In the genomic region with DNA sequence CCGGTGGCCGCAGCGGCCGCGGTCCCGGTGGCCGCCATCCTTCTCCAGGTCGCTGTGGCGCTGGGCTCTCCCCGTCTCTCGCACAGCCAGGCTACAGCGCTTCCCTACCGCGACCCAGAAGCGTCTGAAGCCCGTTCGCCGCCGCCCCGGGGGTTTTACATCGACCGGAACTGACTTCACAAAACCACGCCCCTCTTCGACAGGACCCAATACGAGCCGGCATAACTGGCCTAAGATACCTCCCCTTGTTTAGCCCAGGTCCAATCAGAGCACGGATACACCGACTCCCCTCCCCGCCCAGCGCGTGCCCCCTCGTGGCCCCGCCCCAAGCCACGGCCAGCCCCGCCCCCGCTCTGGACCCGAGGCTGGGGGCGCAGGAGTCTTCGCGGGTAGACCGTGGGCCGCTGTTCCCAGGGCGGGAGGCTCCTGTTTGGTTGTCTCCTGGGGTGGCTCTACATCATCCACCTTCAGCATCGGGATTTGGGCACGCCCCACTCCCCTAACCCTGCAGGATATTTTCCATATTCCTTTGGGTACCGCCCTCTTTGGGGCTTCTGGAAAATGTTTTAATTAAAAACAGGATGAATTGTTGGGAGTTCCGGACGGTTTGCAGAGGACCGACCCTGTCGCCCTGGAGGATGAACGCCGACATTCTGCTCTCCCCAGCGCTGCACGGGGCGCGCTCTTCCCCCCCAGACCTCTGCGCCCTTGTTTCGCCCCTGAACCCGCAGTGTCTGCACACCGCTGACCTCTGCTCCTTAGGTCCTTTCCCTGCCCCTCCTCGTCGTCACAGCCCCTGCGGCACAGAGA, we compare ENCODE assay signal across 8 mouse cellular contexts. TPM values are rescaled to one million over a fixed set of nuclear protein-coding genes. Genes with fewer than 3 reads are reported as not detected.
A peak's percentile ranks its signal among the peaks of the same experiment; 100 is the strongest.
DNase-seq lines count a peak whose midpoint lies in the region; ATAC-seq and TF ChIP-seq lines count a peak whose summit lies in the region.

A gene (minus strand): TSS at position 126 of the 810 bp plus-strand sequence.

- TF ChIP-seq POLR2A in testis, adult 2 months (IDR thresholded peaks at IDR 0.05; ENCODE audit: control insufficient read depth, low read depth, low read length) = peak; percentile 97

- peaks cover 28% of the 10 kb centered on the region for H3K4me1 ChIP-seq in E14TG2a.4 (replicated peaks; ENCODE audit: low read depth, low read length)
- H3K4me1 ChIP-seq in forebrain, embryonic 12.5 days = peaks cover 28% of the 10 kb centered on the region
- H3K4me1 ChIP-seq in heart, postnatal 0 days (ENCODE audit: control insufficient read depth, insufficient read depth) = peaks cover 7% of the 10 kb centered on the region
- H3K4me1 ChIP-seq in liver, embryonic 16.5 days (ENCODE audit: control insufficient read depth, low read depth, low read length) = peaks cover 26% of the 10 kb centered on the region
- H3K4me1 ChIP-seq in neural tube, embryonic 13.5 days (replicated peaks) = peaks cover 44% of the 10 kb centered on the region
- H3K4me1 ChIP-seq in testis, adult 2 months (ENCODE audit: control insufficient read depth, insufficient read depth, low read length) = peaks cover 3% of the 10 kb centered on the region

- TF ChIP-seq CTCF in E14TG2a.4 (conservative IDR thresholded peaks at IDR 0.05; ENCODE audit: low read length) = no peak
- no peak for TF ChIP-seq CTCF in heart, postnatal 0 days (IDR thresholded peaks at IDR 0.05; ENCODE audit: low read depth)
- TF ChIP-seq CTCF in testis, adult 2 months (IDR thresholded peaks at IDR 0.05; ENCODE audit: control insufficient read depth, insufficient read depth, insufficient replicate concordance, low read depth, low read length) = peak; percentile 1; the same call in 1 of the 2 replicates

- H3K4me2 ChIP-seq in forebrain, embryonic 12.5 days = peak within 1 kb of the TSS; percentile 87
- H3K4me2 ChIP-seq in heart, postnatal 0 days (ENCODE audit: low read depth, low read length) = peak within 1 kb of the TSS; percentile 90
- H3K4me2 ChIP-seq in liver, embryonic 16.5 days (ENCODE audit: low read depth, low read length) = peak within 1 kb of the TSS; percentile 64
- peak within 1 kb of the TSS; percentile 88 for H3K4me2 ChIP-seq in neural tube, embryonic 13.5 days

- H3K9ac ChIP-seq in forebrain, embryonic 12.5 days = peak within 1 kb of the TSS; percentile 95
- H3K9ac ChIP-seq in heart, postnatal 0 days (replicated peaks; ENCODE audit: low read depth, low read length) = peak within 1 kb of the TSS; percentile 88
- H3K9ac ChIP-seq in liver, embryonic 16.5 days (ENCODE audit: low read depth, low read length) = peak within 1 kb of the TSS; percentile 93
- H3K9ac ChIP-seq in neural tube, embryonic 13.5 days = peak within 1 kb of the TSS; percentile 97

- H3K36me3 ChIP-seq in E14TG2a.4 (ENCODE audit: insufficient read depth, low read length) = peaks cover 4% of the 10 kb centered on the region; the same call in 1 of the 2 replicates
- no peaks in the 10 kb centered on the region for H3K36me3 ChIP-seq in forebrain, embryonic 12.5 days (replicated peaks)
- H3K36me3 ChIP-seq in heart, postnatal 0 days (replicated peaks; ENCODE audit: control insufficient read depth, insufficient read depth, low read length) = no peaks in the 10 kb centered on the region
- H3K36me3 ChIP-seq in liver, embryonic 16.5 days (ENCODE audit: control insufficient read depth, insufficient read depth) = no peaks in the 10 kb centered on the region
- no peaks in the 10 kb centered on the region for H3K36me3 ChIP-seq in neural tube, embryonic 13.5 days
- H3K36me3 ChIP-seq in testis, adult 2 months (ENCODE audit: control insufficient read depth, insufficient read depth, low read length) = no peaks in the 10 kb centered on the region

- no peaks in the 10 kb centered on the region for H3K9me3 ChIP-seq in E14TG2a.4 (ENCODE audit: low read length)
- no peaks in the 10 kb centered on the region for H3K9me3 ChIP-seq in forebrain, embryonic 12.5 days
- H3K9me3 ChIP-seq in heart, postnatal 0 days (replicated peaks; ENCODE audit: control insufficient read depth, low read length) = no peaks in the 10 kb centered on the region
- H3K9me3 ChIP-seq in liver, embryonic 16.5 days (replicated peaks; ENCODE audit: control insufficient read depth, low read length) = no peaks in the 10 kb centered on the region
- H3K9me3 ChIP-seq in neural tube, embryonic 13.5 days = no peaks in the 10 kb centered on the region

- WGBS in forebrain, embryonic 12.5 days = under 1% methylated on average over 56 of the region's 63 CpGs
- under 1% methylated on average over 59 of the region's 63 CpGs for WGBS in heart, postnatal 0 days
- WGBS in liver, embryonic 16.5 days (ENCODE audit: insufficient replicate concordance) = 2% methylated on average over 63 of the region's 63 CpGs
- WGBS in neural tube, embryonic 13.5 days = under 1% methylated on average over 59 of the region's 63 CpGs

- H3K27ac ChIP-seq in forebrain, embryonic 12.5 days = peak within 1 kb of the TSS; percentile 96
- H3K27ac ChIP-seq in heart, postnatal 0 days (ENCODE audit: low read depth) = peak within 1 kb of the TSS; percentile 90
- H3K27ac ChIP-seq in liver, embryonic 16.5 days (ENCODE audit: low read length) = peak within 1 kb of the TSS; percentile 89
- peak within 1 kb of the TSS; percentile 98 for H3K27ac ChIP-seq in neural tube, embryonic 13.5 days (replicated peaks)
- H3K27ac ChIP-seq in testis, adult 2 months (ENCODE audit: control insufficient read depth, insufficient read depth, low read depth, low read length) = peak within 1 kb of the TSS; percentile 92

- DNase-seq in c-Kit-positive CD71-positive TER-119-positive erythroid progenitor cells, embryonic 14.5 days (ENCODE audit: low spot score) = peak; percentile 97
- peak; percentile 99 for DNase-seq in heart, postnatal 0 days (ENCODE audit: low spot score)
- peak; percentile 98 for DNase-seq in kidney, postnatal 4 days

- TF ChIP-seq EP300 in heart, postnatal 0 days (IDR thresholded peaks at IDR 0.05; ENCODE audit: low read depth) = 0 out of 2 replicates have a peak, but pooled peaks have one; percentile 24

- H3K27me3 ChIP-seq in E14TG2a.4 (ENCODE audit: insufficient read depth, low read length) = no peaks in the 10 kb centered on the region
- H3K27me3 ChIP-seq in forebrain, embryonic 12.5 days = no peaks in the 10 kb centered on the region
- H3K27me3 ChIP-seq in heart, postnatal 0 days (ENCODE audit: control insufficient read depth, insufficient read depth, low read length) = no peaks in the 10 kb centered on the region
- H3K27me3 ChIP-seq in liver, embryonic 16.5 days (ENCODE audit: control insufficient read depth, insufficient read depth, low read depth, low read length) = no peaks in the 10 kb centered on the region
- no peaks in the 10 kb centered on the region for H3K27me3 ChIP-seq in neural tube, embryonic 13.5 days
- H3K27me3 ChIP-seq in testis, adult 2 months (ENCODE audit: control insufficient read depth, insufficient read depth, low read length) = no peaks in the 10 kb centered on the region

- H3K4me3 ChIP-seq in E14TG2a.4 (replicated peaks; ENCODE audit: low read length) = peak within 1 kb of the TSS; percentile 95
- H3K4me3 ChIP-seq in forebrain, embryonic 12.5 days (replicated peaks) = peak within 1 kb of the TSS; percentile 95
- H3K4me3 ChIP-seq in heart, postnatal 0 days (ENCODE audit: low read depth, low read length) = peak within 1 kb of the TSS; percentile 88
- peak within 1 kb of the TSS; percentile 94 for H3K4me3 ChIP-seq in liver, embryonic 16.5 days (ENCODE audit: low read depth, low read length)
- peak within 1 kb of the TSS; percentile 97 for H3K4me3 ChIP-seq in neural tube, embryonic 13.5 days
- peak within 1 kb of the TSS; percentile 99 for H3K4me3 ChIP-seq in testis, adult 2 months (ENCODE audit: control insufficient read depth, low read depth, low read length)

- ATAC-seq in forebrain, embryonic 12.5 days (ENCODE audit: low FRiP score) = peak; percentile 100
- ATAC-seq in heart, postnatal 0 days (ENCODE audit: insufficient read depth, low read depth) = peak; percentile 99
- peak; percentile 98 for ATAC-seq in liver, embryonic 16.5 days (ENCODE audit: low read depth)
- ATAC-seq in neural tube, embryonic 13.5 days (ENCODE audit: low read depth) = peak; percentile 99

RNA-seq across cellular contexts. Expression of the gene that starts here (rescaled TPM):
- 213 and 223 TPM in 2 replicates for polyA plus RNA-seq in forebrain, embryonic 12.5 days (2016; fragmentation: Nextera tagmentation; extraction: Ambion mirVana)
- total RNA-seq in heart, postnatal 0 days (2014; rRNA removed; ENCODE audit: low replicate concordance) = 305 and 331 TPM in 2 replicates
- 301 and 312 TPM in 2 replicates for polyA plus RNA-seq in heart, postnatal 0 days (2015; fragmentation: Nextera tagmentation; extraction: Ambion mirVana)
- 194 and 198 TPM in 2 replicates for polyA plus RNA-seq in liver, embryonic 16.5 days (2015; fragmentation: Nextera tagmentation; extraction: Ambion mirVana)
- polyA plus RNA-seq in neural tube, embryonic 13.5 days (2015; fragmentation: Nextera tagmentation; extraction: Ambion mirVana) = 370 and 394 TPM in 2 replicates
- 142 and 183 TPM in 2 replicates for polyA plus RNA-seq in testis, adult 2 months (2012; rRNA removed)

Comparison
In these comparisons a context has a peak if more than half of its experiments do, and no peak if none do; other contexts are left out.
1. Peak in every context shown above with its lines: DNase-seq, ATAC-seq, H3K4me3 ChIP-seq and H3K27ac ChIP-seq.